Mouse (Mus musculus): ENCODE data around the gene Slc25a23. TPM values are rescaled to one million over a fixed set of nuclear protein-coding genes. Genes with fewer than 3 reads are reported as not detected.

The Slc25a23 gene
- total RNA-seq (2021), result 10 to 100 TPM; 42.1 to 50.9 TPM
- long read RNA-seq, experiment 1, partial matches to known transcripts, result 22 of 26 reads
- long read RNA-seq, experiment 1, other reads (novel, unspliced or antisense), result 4 of 26 reads
- long read RNA-seq, experiment 2, partial matches to known transcripts, result 22 of 30 reads
- long read RNA-seq, experiment 2, other reads (novel, unspliced or antisense), result 7 of 30 reads

DNA sequence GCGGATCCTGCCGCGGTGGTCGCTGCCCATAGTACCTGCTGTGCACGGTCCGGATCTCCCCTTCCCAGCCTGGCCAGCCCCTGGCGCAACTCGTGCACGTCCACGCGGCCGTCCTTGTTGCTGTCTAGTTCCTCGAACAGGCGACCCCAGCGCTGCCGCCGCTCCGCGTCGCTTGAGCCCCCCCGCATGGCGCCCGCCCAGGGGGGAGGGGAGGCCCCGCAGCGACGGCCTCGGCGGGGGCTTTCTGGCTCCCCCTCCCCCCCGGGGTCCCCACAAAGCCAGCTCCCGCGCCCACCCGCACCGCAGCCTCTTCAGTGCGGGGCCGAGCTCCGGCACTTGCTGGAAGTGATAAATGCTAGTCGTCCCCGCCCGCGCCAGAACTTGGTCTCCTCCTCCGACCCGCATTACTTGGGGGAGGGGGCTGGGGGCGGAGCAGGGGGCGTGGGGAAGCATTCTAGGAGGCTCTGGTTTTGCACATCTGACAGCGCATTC, at the start of gene Slc25a23:
TSS of gene Slc25a23 (minus strand) at position 378 of the 492 bp plus-strand sequence.
- DNase-seq, result peak; percentile 67

DNA sequence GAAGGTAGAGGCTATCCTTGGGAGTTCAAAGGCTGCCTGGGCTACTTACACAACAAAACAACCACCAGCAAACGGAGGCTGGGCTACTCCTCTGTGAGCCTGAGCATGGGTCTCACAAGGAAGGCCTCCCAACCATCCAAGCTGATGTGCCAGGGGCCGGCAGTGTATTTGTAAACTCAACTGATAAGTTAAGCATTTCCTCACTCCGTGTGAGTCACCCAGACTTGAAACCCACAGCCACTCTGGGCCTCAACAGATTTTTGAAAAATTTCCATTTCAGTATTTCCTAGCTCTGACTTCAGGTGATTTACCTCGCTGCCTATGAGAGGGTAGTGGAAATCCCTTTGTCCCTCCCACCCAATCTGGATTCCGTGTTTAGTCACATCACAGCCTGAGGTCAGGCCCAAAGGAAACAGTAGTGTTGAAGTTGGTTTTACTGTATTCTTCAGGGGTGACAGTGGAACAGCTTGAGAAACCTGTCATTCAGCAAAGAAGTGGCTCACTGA, 49.1 kb upstream of the Slc25a23 start:
- no peak for DNase-seq

DNA sequence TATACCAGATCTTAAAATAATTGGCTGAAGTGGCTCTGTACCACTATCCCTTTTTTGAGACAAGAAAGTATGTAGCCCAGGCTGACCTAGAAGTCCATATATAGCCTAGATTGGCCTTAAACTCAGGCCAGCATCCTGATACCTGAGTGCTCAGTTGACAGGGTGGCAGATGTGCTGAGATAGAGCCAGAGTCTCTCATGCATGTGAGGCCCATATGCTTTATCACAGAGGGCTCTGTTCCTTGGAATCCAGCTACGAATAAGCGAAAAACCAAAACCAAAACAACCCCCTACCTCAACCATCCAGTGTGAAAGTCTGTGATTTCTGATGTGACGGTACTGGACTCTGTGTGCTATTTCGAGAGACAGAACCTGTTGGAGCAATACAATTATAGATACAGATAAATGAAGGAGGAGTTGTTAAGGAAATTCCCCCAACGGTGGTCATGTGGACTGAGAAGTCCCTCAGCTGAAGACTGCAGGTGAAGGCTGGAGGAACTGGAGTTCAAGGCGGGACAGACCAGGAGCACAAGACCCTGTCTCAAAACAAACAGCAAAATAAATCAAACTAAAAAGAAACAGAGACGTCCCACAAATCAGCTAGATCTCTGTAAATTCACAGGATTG, 48.5 kb upstream of the Slc25a23 start:
- no peak for DNase-seq

DNA sequence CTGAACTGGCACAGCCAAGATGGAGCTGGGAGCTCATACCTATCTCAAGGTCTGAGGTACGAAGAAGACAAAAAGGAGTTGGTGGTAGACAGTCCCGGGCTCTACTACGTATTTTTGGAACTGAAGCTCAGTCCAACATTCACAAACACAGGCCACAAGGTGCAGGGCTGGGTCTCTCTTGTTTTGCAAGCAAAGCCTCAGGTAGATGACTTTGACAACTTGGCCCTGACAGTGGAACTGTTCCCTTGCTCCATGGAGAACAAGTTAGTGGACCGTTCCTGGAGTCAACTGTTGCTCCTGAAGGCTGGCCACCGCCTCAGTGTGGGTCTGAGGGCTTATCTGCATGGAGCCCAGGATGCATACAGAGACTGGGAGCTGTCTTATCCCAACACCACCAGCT, 47.4 kb upstream of the Slc25a23 start:
- no peak for DNase-seq

DNA sequence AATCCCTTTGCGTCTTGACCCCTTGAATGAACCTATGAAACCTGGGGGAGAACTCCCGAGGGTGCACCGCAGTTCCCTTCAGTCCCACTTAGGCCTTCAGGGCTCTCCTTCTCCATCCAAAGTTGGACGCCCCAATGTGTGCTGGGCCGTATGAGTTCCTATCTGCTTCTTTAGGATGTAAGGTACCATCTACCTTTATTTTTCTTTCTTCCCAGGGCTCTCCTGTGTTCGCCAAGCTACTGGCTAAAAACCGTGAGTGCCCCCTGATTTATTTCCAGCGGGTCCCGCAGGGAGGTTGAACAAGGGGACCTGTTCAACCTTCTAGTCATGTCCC, 46.3 kb upstream of the Slc25a23 start:
- no peak for DNase-seq

DNA sequence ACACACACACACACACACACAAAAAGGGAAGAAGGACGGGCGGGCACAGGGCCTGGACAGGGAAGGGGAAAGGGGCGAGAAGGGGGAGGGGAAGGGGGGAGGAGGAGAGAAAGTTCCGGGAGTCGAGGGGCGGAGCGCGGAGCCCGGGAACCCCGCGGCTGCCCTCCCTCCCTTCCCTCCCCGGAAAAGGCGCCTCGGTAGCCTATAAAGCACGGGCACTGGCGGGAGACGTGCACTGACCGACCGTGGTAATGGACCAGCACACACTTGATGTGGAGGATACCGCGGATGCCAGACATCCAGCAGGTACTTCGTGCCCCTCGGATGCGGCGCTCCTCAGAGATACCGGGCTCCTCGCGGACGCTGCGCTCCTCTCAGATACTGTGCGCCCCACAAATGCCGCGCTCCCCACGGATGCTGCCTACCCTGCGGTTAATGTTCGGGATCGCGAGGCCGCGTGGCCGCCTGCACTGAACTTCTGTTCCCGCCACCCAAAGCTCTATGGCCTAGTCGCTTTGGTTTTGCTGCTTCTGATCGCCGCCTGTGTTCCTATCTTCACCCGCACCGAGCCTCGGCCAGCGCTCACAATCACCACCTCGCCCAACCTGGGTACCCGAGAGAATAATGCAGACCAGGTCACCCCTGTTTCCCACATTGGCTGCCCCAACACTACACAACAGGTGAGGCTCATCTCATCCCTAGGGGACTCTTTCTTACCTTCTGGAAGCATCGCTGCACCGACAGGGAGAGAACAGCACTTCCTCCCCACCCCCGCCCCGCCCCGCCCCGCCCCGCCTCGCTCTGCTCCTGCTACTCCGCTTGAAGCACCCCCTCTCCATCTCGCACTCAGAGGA, 45.7 kb upstream of the Slc25a23 start, which contains the start of gene Tnfsf9:
TSS of gene Tnfsf9 (plus strand) at position 145 of the 854 bp plus-strand sequence.
- DNase-seq, result peak; percentile 30

DNA sequence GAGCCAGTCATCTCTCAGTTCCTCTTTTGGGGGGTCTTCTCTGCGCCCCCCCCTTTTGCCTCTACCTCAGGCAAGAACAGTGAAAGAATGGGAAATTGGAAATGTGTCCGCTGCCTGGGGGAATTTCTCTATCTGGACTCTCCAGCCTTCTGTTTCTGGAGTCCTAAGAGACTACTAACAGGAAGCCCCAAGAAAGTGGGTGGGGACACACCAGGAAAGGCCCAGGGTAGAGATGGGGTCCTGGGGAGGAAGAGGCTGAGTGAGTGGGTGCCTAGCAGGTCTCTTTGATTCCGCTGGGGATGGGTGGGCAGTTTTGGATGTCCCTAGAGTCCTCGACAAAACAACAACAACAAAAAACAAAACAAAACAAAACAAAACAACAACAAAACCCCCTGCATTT, 44.8 kb upstream of the Slc25a23 start:
- no peak for DNase-seq

DNA sequence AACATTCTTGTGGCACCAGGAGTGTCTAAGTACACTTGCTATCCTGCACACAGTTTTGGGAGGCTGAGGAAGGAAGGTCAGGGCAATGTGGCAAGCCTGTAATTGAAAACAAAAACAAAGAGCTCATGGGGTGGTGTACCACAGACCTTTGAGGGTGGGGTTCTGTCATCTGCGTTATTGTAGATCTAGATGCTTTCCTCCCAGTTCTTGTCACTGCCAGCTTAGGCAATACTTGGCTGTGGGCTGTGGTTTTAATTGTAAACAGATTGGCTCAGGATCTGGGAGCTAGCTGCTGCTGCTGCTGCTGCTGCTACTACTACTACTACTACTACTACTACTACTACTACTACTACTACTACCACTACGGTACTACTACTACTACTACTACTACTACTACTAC, 42.6 kb upstream of the Slc25a23 start:
- DNase-seq, result no peak

DNA sequence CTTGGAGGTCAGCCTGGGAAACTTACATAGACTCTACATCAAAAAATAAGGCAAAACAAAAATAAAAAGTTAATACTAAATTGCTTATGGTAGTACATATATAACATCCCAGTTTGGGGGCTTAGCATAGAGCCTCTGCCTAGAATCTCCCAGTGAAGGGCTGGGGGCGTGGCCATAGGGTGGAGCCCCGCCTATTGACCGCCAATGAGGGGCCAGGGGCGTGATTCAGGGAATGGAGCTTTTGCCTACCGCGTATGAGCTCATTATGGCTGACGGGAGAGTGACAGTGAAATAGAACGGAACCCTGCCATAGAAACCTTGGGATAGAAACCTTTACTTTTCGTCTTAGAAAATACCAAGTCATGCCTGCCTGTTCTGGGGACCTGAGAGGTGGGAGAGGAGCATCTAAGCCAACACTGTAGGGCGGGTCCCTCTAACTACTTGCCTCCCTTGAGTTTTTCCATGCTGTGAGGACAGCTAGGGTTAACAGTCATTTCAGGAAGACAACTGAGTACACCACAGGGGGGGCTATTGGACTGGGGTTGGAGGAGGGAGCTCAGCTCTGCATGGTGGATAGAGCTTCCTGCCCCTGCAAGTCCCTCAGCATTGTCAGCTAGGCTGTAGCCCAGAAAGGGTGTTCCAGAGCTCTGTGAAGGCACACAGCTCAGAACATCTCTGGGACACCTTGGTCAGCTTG, 40.1 kb upstream of the Slc25a23 start:
- DNase-seq, result no peak

DNA sequence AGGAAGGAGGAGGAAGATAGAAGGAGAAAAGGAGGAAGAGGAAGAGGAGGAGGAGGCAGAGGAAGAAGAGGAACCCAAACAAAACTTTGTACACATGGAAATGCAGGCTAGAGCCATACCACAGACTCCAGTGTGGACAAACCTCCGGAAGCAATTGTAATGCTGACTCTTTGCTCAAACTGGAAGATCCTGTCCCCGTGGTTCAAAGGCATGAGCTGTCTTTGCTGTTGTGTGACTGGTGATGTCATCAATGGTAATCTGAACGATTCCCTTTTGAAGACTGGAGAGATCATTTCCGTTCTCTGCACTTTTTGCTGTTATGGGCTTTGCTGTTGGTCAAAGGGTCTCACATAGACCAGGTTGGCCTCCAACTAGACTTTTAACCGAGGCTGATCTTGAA, 38.7 kb upstream of the Slc25a23 start:
- no peak for DNase-seq

DNA sequence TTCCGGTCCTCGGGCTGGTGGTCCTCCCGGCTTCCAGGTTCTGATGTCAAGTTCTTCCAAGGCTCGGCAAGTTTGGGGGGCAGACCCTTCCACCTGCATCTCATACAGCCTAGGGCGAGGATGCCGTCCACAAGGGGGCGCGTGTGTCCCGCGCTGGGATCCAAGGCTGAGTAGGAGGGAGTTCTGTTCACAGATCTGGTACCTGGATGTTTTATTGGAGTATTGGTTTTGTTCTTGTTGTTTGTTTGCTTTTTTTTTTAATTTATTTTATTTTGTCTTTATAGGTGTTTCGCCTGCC, 36.9 kb upstream of the Slc25a23 start:
- DNase-seq, result peak; percentile 87

DNA sequence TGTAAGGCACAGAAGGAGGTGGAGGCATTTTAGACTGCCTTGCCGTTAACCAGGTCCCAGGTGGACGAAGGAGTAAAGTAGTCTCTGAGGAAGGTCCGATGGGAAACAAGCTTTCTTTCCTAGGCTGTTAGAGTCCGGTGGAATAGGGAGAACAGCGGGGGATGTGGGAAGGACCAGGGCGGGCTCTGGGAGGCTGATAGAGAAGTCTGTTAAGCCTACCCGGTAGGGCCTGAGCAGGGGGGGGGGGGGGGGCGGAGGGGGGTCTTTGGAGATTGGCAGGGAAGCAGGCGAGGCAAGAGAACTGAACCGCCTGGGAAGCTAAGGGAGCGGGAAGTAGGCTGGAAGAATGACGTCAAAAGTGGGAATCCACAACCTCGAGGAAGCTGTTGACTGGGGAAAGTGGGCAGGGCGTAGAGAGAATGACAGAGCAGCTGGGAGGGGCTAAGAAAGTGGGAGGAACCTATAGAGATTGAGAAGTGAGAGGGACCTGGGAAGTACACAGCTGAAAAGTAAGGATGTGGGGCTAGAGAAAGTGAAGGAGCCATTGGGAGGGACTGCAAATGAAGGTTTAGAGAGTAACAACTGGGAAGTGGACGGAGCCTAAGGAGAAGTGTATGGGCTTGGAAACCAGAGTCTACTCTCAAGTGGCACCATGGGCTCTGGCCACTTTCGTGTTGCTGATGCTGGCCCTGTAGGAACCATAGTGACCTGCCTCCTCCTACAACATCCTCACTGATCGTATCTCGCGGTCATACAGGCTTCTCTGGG, 36.4 kb upstream of the Slc25a23 start:
- DNase-seq, result no peak

DNA sequence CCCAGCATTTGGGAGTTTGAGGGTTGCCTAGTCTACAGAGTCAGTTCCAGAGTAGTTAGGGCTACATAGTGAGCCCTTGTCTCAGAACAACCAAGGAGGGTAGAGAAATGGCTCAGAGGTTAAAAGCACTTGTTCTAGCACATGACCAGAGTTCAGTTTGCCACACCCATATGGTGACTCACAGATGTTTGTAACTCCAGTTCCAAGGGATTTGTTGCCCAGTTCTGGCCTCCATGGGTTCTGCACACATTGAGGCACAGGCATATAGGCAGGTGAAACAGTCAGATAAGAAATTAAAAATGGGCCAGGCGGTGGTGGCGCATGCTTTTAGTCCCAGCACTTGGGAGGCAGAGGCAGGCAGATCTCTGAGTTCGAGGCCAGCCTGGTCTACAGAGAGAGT, 34.6 kb upstream of the Slc25a23 start:
- no peak for DNase-seq

DNA sequence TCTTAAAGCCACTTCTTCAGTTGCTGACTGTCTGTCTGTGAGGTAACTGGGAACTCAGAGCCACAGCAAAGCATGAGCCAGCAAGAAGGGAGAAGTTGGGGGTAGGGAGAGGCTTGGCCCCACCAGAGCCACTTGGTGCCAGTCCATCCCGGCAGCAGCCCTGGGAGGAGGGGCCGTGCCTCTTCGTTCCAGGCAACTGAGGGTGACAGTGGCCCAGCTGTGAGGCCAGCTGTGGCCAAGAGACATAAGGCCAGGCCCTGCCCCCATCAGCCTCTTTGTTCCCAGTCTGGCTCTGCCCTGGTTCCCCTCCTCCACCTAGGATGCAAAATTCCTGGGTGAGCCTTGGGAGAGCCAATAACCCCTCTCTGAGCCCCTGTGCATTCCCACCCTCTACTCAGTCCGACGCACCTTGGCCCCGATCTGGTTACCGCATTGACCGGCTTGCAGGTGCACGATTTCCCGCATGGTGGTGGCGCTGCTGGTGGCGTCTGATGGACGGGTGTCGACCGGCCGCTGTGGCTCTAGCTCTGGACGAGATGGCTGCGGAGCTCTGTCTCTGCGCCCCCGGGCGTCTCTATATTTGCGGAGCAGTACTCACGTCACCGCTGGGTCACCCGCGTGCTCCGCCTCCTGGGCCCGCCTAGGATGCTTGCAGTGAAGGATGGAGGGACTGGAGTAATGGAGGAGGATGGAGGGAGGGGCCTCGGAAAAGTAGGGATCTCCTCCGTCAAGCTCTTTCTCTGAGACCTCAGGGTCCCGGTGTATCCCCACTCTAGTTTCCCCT, 27.6 kb upstream of the Slc25a23 start, which contains the start of gene Tubb4a:
TSS of gene Tubb4a (minus strand) at position 734 of the 784 bp plus-strand sequence.
- peak; percentile 38 for DNase-seq

DNA sequence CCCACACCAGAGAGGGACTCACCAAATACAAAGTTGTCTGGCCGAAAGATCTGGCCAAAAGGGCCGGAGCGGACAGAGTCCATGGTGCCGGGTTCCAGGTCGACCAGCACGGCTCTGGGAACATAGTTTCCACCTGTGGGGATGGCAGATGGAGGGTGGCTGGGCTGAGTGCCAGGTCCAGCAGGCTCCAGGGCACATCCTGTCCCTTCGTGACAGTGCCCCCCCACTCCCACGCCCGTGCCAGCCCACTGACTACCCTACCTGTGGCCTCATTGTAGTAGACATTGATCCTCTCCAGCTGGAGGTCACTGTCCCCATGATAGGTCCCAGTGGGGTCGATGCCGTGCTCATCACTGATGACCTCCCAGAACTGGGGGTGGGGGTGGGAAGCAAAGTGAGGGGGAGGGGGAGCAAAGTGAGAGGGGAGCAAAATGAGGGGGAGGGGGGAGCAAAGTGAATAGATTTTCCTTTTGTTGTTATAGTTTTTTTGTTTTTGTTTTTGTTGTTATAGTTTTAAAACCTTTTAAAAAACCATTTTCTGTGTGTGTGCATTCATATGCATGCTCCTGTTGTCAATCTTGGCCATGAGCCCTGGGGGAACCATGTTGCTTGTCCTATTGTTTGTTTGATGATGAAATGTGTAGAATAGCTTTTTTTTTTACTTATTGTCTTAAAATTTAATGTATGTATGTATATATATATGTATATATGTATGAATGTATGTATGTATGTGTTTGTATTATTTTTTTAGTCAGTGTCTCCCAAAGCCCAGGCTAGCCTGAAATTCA, 26.5 kb upstream of the Slc25a23 start:
- DNase-seq, result no peak

DNA sequence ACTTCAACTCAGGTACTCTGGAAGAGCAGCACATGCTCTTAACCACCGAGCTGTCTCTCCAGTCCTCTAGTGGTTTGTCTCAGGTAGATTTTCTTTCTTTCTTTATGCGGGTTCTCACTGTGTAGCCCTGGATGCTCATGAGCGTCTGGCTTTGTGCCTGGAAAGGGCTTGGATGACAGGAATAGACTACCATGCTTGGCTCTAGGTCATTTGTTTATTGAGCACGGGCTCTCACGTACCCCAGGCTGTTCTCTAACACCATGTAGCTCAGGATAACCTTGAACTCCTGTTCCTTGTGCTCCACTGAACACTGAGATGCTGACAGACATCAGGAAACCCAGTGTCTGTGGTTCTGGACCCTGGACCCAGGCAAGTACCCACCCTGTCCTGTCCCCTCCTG, 22.8 kb upstream of the Slc25a23 start:
- no peak for DNase-seq

DNA sequence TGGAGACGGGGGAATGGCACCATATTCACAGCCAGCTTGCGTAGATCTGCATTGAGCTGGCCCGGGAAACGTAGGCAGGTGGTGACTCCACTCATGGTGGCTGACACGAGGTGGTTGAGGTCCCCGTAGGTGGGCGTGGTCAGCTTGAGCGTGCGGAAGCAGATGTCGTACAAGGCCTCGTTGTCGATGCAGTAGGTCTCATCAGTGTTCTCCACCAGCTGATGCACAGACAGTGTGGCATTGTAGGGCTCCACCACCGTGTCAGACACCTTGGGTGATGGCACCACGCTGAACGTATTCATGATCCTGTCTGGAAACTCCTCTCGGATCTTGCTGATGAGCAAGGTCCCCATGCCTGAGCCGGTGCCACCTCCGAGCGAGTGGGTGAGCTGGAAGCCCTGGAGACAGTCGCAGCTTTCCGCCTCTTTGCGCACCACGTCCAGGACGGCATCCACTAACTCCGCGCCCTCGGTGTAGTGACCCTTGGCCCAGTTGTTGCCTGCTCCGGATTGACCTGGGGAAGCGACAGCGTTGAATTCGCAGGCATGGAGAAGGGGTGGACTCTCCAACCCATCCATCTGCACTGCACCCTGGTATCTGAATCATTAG, 21.7 kb upstream of the Slc25a23 start:
- DNase-seq, result no peak

DNA sequence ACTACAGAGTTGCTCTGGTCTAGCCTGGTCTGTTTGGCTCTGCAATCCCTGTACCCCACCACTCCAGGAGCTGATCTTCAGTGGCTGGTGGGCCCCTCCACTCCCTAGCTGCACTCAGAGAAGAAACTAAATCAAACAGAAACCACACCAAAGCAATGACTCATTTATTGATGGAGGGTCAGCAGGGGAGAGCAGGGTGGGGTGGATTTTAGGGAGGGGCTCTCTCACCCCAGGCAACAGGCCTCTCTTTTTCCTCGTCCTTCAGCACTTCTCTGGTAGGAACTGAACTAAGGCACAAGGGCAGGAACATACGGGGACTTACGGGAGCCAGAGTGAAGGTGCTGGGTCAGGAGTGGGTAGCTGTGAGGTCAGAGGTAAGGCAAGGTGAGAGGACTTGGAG, 20.3 kb upstream of the Slc25a23 start:
- no peak for DNase-seq

DNA sequence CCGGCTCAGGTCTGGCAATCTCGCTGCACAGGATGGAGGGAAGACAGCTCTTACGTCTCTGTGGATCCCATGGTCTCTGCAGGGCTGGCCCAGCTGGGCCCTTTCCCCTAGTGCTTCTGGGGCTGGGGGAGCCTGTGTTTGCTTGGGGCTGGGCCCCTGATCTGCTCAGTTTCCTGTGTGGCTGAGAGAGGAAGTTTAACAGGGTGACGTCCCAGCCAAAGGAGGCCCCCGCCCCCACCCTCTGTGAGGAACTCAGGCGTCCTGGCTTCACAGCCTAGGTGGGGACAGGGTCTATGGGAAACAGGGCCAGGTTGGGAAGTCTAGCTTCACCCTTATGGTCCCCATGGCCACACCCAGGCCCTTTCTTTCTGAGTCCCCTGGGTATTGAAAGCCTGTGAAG, 18.7 kb upstream of the Slc25a23 start, which contains the start of gene Dennd1c:
TSS of gene Dennd1c (minus strand) at position 179 of the 400 bp plus-strand sequence.
- DNase-seq, result no peak

DNA sequence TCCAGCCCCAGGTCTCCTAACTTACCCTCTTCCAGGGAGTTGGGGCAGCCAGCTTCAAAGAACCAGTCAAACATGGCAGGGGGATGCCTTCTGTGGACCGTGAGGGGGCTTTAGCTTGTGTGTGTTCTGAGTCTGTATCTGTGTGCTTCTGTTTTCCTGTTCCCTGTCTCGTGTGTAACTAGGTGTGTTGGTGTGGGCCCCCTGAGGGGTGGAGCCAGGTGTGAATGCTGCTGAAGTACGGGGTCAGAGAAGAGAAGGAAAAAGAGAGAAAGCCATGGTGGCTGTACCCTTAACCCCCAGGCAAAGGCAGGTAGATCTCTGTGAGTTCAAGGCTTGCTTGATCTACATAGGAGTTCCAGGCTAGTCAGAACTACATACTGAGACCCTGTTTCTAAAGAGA, 17.3 kb upstream of the Slc25a23 start:
- DNase-seq, result no peak

Data from gastrocnemius, postnatal 10 days (tissue).